Mouse (Mus musculus) gastrocnemius, postnatal 4 days (tissue): ENCODE data around the gene Angptl6. TPM values are rescaled to one million over a fixed set of nuclear protein-coding genes. Genes with fewer than 3 reads are reported as not detected.

Source experiments
- DNase-seq, 2 experiments: peaks; one replicate each; pipeline ENCODE4 v3.0.0; 2021 to 2022; ENCODE audit warnings: low spot score in 2 of 2, mixed read lengths in 2 of 2
- long read RNA-seq, 2 experiments: library from polyadenylated mRNA; stranded (forward); transcript quantifications; one replicate each; pipeline ENCODE4 v2.0.0; 2021
- total RNA-seq, 2 experiments: library from RNA; stranded (reverse); gene quantifications; 2 replicates each; pipeline ENCODE4 v1.2.3; 2021

The Angptl6 gene
- total RNA-seq, result 1 to 10 TPM; 3.9 to 4.5 TPM
- long read RNA-seq, experiment 1, partial matches to known transcripts, result 9 of 13 reads
- long read RNA-seq, experiment 1, other reads (novel, unspliced or antisense), result 4 of 13 reads
- long read RNA-seq, experiment 2, partial matches to known transcripts, result 10 of 12 reads
- long read RNA-seq, experiment 2, other reads (novel, unspliced or antisense), result 2 of 12 reads

DNA sequence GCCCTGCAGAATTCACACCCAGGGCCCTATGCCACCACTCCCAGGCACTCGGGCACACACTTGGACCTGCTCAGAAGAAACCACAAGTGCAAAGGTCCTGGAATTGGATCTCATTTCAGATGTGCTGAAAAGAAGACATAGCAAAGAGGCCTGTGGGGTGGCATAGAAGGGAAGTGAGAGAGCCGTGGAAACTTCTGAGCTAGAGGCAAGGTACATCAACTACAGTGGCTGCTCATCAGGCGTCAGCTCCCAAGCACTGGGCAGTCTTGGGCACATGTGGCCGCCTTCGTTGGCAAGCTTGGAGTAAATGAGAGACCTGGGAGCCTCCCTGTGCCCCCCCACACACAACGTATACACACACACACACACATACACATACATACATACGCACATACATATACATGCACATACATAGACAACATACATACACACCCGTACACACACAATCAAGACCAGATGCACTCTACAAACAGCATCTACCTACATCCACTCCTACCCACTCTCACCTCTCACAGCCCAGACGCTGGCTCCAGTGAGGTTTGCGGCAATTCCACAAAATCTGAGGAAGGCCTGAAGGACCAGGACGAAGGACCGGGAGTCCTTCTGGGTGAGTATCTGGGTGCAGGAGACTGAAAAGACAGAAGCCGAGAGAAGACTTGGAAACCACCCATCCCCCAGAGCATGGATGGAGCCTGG lies at the start of gene Angptl6:
TSS of gene Angptl6 (minus strand) at position 631 of the 696 bp plus-strand sequence.
- DNase-seq, result no peak

DNA sequence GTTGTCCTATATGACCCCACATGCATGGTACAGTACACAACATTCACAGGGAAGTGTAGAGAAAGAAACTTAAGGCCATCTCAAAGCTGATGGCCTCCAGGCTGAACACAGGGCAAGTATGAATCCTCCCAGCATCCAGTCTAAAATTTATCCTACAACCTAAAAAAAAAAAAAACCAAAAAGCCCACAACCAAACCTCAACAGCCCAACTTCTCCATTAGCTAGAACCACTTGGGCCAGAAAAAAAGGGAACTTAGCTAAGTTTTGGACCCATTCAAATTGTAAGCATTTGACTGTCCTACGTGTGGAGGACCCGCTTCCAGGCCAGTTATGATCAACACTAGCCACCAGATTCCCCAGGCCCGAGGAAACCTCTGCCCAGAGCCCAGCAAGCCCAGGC lies 43.7 kb upstream of the Angptl6 start:
- no peak for DNase-seq

DNA sequence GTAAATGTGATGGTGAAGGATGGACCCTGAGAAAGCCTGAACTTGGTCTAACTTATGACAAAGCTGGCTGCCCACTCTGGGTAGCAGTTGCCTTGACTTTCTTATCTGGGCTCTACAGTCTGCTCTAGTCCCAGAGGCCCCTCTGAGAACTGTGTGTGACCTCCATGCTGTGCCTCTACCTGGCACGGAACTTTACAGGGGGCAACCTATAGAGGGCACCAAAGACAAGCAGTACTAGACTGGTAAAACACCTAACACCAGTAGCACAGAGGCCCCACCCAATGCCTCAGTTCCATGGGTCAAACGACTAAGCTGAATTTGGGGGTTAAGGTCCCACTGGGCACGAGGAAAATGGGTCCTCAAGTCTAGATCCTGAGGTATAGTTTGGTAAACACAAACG lies 36.6 kb upstream of the Angptl6 start:
- no peak for DNase-seq

DNA sequence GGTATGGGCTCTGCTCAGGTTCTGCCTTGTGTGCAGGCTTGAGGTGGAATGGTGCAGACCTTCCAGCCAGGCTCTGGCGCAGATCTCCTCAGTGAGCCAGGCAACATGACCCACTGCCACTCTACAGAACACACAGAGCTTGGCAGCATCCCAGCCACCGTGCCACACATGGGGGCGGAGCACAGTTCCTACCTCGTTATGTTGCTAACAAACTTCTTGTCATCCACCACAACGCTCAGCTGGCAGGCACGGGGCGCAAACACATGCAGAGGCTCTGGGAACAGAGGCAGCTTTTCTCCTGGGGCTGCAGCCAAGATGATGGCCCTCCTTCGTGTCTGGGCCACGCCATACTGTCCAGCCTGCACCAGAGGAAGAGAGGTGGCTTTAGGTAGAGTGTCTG lies 30.4 kb upstream of the Angptl6 start:
- no peak for DNase-seq

DNA sequence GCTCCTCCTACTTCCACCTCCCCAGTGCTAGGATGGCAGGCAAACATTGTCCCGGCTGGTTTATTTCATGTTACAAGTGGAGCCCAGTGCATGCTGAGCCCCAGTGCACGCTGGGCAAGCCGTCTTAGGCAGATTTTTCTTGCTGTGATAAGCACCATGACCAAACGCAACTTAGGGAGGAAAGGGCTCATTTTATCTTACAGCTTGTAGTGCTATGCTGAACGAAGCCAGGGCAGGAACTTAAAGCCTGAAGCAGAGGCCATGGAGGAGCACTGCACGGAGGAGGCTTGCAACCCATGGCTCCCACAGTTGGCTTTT lies 22.6 kb upstream of the Angptl6 start:
- DNase-seq, result no peak

DNA sequence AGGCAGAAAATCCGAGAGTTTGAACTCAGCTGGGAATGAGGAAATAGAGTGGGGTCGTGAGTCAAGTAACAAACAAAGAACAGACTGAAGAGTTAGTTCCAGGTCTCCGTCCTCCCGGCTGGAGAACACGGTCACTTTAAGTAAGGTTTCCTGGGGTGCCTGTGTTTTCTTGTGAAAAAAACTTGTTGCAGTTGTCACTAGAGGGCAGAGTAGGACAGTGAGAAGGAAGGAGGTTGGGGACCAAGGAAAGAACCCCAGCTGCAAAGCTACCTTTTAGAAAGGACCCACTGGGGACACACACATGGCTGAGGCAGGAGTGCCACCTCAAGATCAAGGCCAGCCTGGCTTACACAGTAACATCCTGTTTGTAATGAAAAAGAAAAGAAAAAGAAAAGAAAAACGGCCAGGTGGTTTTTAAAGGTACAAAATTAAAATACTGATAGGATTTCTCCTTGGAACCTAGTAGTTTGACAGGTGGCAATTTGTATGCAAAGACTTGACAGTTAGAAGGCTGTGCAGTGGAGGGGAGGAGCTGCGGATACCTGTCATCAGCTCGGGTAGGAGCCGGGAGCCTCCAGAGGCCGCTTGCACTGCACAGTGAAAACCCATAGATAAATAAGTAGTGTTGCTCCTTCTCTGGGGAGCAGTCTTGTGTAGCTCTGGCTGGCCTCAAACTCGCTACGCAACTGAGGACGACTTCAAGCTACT lies 22.1 kb upstream of the Angptl6 start:
- no peak for DNase-seq

DNA sequence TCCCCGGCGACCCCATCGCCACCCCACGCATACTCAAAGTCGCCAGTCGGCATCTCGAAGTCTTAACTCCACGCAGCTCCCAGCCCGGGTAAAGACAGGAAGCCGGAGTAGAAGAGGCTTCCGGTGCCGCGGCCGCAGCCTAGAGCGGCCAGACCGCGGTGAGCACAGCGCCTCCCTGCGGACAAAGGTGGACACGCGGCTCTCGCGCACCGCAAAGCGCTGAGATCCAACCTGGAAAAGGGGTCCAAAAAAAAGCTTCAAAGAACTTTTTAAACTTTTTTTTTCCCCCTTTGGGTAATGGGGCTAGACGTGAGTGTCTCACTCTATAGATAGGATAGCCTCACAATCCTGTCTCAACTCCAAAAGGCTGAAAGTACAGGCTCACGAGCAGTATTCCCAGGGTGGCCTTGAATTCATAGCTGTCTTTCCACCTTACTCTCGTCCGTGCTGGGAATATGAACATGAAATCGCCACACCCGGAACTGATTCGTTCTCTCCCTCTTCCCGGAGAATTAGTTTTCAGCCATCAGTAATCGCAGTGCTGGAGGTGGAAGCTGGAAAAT lies 19.1 kb upstream of the Angptl6 start, which contains the start of gene Eif3g:
TSS of gene Eif3g (minus strand) at position 113 of the 563 bp plus-strand sequence.
- peak; percentile 77 to 87 for DNase-seq

DNA sequence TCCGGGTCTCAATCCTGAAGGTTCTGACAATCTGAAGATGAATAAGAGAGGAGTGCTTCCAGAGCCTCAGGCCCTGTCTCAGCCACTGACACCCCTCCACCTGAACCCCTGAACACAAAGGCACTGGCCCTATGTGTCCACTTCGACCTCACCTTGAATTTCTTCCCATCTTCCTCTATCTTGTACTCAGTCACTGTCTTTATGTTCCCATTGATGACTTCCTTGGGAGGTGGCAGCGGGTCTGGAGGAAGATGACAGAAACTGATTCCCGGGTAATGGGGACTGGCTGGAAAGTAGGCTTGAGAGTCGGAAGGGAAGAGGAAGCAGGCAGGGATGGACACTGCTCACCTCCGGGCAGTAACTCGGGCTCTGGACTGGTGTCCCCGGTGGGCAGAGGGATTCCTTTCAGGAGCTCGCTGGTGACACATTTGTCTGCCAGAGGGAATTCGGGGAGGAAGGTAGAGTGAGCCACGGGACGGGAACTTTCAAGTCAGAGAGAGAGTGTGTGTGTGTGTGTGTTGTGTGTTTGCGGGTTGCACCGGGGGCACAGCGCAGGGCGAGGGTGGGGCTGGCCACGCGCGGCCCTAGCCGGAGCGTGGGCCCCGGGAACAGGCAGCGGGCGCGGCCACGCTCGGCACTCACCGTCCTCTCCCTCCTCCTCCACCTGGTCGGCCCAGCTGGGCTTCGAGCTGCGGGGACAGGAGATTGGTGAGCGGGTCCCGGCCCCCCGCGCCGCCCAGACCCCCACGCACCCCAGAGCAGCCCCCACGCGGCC lies 18.4 kb upstream of the Angptl6 start:
- no peak for DNase-seq

DNA sequence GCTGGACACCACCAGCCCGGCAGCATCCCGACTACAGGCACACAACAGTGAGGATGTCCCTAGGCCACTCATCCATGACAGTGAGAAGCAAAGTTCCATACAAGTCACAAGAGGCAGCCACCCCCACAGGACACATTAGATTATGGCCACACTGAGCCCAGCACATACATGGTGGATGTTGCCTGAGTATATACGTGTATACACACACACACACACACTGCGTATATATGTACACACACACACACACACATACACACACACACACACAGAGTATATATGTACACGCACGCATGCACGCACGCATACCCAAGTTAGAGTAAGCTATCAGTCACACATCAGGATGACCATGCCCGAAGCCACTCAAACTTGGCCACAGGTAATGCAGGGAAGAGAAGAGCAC lies 15.9 kb upstream of the Angptl6 start:
- no peak for DNase-seq

DNA sequence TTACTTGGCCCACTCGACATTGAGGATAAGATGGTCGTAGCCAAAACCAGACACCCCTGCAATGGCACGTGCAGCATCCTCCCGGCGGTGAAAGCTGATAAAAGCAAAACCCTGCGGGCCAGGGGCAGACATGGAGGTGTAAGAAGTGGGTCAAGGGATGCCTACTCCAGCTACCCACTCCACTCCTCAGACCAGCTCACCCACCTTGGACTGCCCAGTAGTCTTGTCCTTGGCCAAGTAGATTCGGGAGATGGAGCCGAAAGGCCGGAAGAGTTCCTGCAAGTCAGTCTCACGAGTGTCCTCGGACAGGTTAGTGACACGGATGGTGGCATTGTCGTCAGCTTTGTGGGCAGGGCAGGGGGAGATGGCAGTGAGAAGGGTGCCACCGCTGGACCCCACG lies 15.1 kb upstream of the Angptl6 start:
- no peak for DNase-seq

DNA sequence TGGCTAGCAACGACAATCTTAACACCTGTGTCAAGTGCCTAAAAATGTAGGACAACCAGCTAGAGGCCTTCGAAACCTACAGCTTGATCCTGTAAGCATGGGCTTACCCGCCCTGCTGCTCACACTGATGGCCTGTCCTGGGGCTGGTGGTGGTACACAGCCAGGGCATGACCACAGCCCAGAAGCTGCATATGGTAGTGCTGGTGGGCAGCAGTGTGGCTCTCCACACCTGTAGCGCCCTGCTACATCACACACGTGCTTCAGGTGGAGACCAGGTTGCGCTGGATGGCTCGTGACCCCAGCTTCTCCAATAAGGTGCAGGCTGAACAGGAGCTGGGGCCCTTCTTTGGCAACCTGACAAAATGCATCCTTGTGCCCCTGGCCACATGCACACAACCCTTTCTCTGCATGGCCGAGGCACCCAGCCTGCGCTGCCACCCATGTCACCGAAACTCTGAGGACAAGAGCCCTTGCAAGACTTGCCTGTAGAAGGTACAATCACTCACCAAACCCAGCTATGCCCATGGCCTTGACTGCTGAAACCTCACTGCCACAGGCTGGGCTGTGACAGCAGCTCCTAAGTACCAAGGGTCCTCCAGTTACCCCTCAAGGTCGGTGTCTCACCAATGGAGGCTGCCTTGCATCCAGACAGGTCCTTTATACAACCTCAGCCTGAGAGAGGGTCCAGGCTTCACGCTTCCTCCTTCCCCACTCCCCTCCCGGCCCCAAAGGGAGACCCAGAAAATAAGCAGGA lies 14.2 kb upstream of the Angptl6 start:
- no peak for DNase-seq

DNA sequence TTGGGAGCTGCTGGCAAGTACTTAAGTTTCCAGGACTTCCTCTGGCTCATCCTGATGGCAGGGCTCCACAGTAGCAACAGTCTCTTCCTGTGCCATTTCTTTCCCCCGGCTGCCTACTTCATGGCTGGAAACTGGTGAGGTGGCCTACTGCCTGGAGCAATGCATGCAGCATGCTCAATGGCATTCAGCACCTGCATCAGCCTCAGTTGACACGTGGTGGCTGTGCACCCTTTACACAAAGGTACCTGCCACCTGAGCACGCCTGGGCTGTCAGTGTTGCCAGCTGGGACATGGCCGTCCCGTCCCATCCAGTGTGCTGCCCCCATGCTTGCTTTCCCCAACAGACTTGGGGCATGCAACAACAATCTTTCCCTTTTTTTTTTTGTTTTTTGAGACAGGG lies 13.5 kb upstream of the Angptl6 start:
- DNase-seq, result no peak

DNA sequence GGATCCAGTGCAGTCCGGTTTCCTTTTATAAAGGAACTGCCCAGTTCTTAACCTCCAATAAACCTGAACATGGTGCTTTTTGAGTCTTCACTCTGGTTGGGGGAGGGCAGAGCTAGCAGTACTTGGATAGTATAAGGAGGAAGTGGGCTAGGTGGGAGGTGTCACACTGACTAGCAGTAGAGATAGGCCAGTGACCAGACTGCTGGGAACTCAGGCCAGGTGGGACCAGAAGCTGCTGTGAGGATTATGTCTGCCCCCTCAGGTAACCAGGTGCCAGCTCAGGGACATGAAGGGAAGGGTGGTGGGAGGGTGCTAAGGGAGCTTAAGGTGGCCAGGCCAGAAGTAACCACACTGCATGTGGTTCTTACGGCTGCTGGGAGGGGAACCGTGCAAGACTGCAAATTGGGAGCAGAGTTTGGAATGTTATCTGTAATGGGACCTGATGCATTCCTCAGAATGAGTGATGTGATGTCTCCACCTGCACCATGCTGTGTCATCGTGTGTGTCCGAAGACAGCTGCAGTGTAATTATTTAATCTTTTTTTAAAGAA lies 12.7 kb upstream of the Angptl6 start:
- DNase-seq, result no peak

DNA sequence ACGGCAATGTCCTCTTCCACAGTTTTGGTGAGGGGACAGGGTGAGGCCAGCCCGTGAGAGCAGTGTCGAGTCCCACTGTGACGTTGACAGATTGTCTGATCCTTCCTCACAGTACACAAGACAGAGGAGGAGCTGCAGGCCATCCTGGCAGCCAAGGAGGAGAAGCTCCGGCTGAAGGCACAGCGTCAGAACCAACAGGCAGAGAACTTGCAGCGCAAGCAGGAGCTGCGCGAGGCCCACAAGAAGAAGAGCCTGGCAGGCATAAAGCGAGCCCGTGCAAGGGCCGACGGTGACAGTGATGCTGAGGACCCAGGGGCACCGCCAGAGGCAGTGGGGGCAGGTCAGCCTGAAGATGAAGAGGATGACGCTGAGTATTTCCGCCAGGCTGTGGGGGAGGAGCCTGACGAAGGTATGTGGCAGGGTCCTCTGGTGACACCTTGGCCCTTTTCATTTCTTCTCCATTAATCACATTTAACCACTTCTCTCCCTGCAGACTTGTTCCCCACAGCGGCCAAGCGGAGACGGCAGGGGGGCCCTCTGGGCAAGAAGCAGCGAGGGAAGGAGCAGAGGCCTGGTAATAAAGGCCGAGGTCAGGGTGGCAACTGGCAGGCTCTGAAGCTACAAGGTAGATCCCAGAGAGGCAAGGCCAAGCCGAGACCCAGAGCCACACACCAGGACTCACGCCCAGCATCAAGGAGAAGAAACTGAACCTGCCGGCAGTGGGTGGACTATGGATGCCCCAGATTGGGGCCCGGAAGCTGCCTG lies 12.0 kb upstream of the Angptl6 start:
- DNase-seq, result no peak

DNA sequence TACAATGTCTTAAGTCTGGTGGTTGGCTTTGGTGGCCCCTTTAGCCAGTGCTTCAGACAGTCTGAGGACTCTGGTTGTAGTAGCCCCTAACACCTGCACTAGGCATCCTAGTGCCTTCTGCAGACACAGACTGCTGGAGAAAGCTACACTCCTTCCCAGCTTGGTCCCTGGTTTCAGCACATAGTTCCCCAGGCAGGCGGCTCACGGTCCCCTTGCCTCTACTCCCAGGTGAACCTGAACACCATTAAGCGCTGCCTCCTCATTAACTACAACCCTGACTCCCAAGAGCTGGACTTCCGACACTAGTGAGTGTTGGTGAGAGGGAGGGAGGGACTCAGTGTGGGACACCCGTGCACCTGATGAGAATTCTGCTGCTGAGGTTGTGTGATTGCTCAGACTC lies 10.9 kb upstream of the Angptl6 start:
- no peak for DNase-seq

DNA sequence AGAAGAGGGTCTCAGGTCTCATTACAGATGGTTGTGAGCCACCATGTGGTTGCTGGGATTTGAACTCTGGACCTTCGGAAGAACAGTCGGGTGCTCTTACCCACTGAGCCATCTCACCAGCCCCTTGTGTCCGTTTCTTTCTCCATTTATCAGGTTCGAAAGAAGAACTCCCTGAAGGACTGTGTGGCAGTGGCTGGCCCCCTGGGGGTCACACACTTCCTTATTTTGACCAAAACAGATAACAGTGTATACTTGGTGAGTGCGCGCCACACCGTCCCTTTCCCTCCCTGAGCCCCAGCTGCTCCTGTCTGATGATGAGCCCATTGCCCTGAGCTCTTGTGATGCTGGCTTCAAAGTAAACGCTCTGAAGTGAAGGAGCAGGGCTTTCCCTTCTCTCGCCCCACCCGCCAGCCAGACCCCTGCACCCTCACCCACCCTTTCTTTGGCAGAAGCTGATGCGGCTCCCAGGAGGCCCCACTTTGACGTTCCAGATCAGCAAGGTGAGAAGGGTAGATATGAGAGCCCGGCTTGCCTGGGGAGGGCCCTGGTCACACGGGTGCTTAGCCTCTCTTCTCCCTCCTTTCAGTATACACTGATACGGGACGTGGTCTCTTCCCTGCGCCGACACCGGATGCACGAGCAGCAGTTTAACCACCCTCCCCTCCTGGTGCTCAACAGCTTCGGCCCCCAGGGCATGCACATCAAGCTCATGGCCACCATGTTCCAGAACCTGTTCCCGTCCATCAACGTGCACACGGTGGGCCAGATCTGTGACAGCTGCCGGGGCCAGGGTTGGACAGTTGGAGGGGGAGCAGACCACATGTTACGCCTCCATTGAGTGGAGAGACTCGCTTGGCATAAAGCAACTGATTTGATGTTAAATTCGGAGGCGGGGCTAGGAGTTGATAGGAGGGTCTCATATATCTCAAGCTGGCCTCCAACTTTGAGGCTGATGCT lies 9.9 kb upstream of the Angptl6 start:
- DNase-seq, result no peak

DNA sequence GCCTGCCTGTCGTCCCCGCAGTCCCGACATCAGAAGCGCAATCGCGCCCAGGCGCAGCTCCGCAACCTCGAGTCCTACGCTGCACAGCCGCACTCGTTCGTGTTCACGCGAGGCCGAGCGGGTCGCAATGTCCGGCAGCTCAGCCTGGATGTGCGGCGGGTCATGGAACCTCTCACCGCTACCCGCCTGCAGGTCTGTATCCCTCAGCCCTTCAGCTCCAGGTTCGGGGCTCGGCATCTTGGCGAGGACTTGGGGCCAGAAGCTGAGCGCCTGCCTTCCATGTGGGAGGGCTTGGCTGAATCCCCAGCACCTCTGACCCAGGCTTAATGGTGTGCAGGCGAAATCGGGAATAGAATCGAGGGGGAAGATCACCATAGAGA lies 8.8 kb upstream of the Angptl6 start:
- DNase-seq, result no peak

DNA sequence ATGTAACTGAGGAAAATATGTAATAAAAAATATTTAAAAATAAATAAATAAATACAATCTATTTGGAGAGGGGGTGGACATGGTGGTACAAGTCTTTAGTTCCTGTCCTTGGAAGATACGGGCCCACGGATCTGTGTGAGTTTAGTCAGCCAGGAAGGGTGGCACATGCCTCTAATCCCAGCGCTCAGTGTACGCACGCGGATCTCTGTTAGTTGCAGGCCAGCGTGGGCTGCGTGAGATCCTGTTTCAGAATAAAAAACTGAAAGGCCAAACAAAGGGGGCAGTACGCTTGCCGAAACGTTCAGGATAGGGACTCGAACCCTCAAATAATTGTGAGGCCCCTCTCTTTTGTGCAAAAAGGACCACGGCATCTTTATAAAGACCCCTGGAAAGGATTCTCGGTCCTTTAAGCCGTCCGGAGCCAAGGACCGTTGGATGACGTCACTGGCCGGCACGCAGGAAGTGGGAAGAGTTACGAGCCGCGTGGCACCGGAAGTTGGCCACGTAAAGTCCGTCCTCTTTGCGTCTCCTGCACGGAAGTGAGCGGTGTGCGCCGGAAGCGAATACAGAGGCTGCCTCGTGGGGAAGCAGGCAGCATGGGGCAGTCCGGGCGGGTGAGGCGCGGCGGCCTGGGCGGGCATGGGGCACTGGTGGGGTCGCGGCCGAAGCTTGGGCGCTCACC lies 8.3 kb upstream of the Angptl6 start, which contains the start of gene Ppan:
TSS of gene Ppan (plus strand) at position 472 of the 682 bp plus-strand sequence.
- DNase-seq, result peak; percentile 87 to 95
